Mouse (Mus musculus): Measurements from ENCODE around the gene Eif2b3. TPM values are rescaled to one million over a fixed set of nuclear protein-coding genes. Genes with fewer than 3 reads are reported as not detected.

Eif2b3 gene
- total and polyA plus RNA-seq, 3 experiments: 49.9 to 96.2 (median 84.9) TPM

DNA sequence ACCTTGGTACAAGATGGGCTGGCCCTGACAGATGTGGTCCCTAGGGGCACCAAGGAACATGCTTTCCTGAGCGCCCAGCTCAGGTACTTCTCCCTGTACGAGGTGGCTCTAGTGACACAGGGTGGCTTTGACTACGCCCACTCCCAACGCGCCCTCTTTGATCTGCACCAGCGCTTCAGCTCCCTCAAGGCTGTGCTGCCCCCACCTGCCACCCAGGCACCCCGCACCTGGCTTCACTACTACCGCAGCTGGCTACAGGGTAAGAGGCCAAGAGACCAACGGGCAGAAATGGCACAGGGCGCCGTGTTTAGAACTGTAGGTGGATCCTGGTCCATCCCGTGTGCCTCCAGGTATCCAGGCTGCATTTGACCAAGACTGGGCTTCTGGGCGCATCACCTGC is 91.0 kb downstream of the Eif2b3 start:
- DNase-seq (ENCODE audit: extremely low read depth): no peak
- Histone ChIP-seq H3K4me3 (replicated peaks in 1 of 3; ENCODE audit: low read depth in 2 of 3, low read length in 2 of 3, poor library complexity in 1 of 3) (no peak overlapping the region), H3K79me2 (replicated peaks; ENCODE audit: control insufficient read depth, extremely low read depth, insufficient read depth, poor library complexity, severe bottlenecking) (no peaks in the 10 kb centered on the region), H3K27me3 (replicated peaks) (no peaks in the 10 kb centered on the region), H3K9me3 (replicated peaks; ENCODE audit: low read length) (no peaks in the 10 kb centered on the region), H3K4me1 (ENCODE audit: control insufficient read depth in 1 of 2, insufficient read depth in 2 of 2) (peaks cover 0 to 11% of the 10 kb centered on the region in 2 experiments; a peak in 2 of 4 replicates), H3K9ac (ENCODE audit: insufficient read depth, low read depth) (no peak overlapping the region), H3K4me2 (ENCODE audit: insufficient read depth, low read depth, poor library complexity, severe bottlenecking) (no peak overlapping the region), H3K27ac (ENCODE audit: insufficient read depth, low read depth) (no peak overlapping the region), H3K36me3 (replicated peaks in 1 of 2; ENCODE audit: control insufficient read depth in 1 of 2, insufficient read depth in 1 of 2, low read length in 1 of 2) (peaks cover 0 to 7% of the 10 kb centered on the region in 2 experiments)
- in situ Hi-C loops (cut with MboI; ENCODE audit: low pct_ligation_motif_present, low pct_unique_long_range_greater_than_20kb, low sequenced_read_pairs): no loop called here
- dilution Hi-C loops (cut with MboI; ENCODE audit: extremely low pct_ligation_motif_present, extremely low pct_unique_long_range_greater_than_20kb, low sequenced_read_pairs): no loop called here
- TF ChIP-seq ELF1 (IDR thresholded peaks at IDR 0.05; ENCODE audit: low read depth, low read length) (no peak), CHD2 (IDR thresholded peaks at IDR 0.05; ENCODE audit: low read length) (no peak), MAFK (IDR thresholded peaks at IDR 0.05; ENCODE audit: insufficient replicate concordance, low read length) (no peak), CHD1 (IDR thresholded peaks at IDR 0.05; ENCODE audit: low read depth, low read length) (no peak), ZMIZ1 (IDR thresholded peaks at IDR 0.05; ENCODE audit: low read depth, low read length) (no peak), MEF2A (IDR thresholded peaks at IDR 0.05; ENCODE audit: borderline replicate concordance, low read depth, low read length) (no peak), NELFE (IDR thresholded peaks at IDR 0.05; ENCODE audit: low read depth, low read length) (no peak), MAZ (IDR thresholded peaks at IDR 0.05; ENCODE audit: low read depth, low read length) (no peak), SIN3A (IDR thresholded peaks at IDR 0.05; ENCODE audit: low read length) (no peak), SMC3 (IDR thresholded peaks at IDR 0.05; ENCODE audit: low read depth, low read length) (no peak), CTCF (conservative IDR thresholded peaks at IDR 0.05 in 1 of 2, IDR thresholded peaks at IDR 0.05 in 1 of 2; ENCODE audit: low read depth in 2 of 2, low read length in 2 of 2) (no peak), IRF4 (IDR thresholded peaks at IDR 0.05; ENCODE audit: low read depth, low read length) (no peak), BHLHE40 (IDR thresholded peaks at IDR 0.05; ENCODE audit: low read depth, low read length) (no peak), NRF1 (IDR thresholded peaks at IDR 0.05; ENCODE audit: low read depth, low read length) (no peak), ETS1 (conservative IDR thresholded peaks at IDR 0.05; ENCODE audit: low read depth, low read length) (no peak), JUN (IDR thresholded peaks at IDR 0.05; ENCODE audit: insufficient read depth, low read depth, low read length) (no peak), GABPA (IDR thresholded peaks at IDR 0.05; ENCODE audit: insufficient replicate concordance, low read depth, low read length) (no peak), ZKSCAN1 (IDR thresholded peaks at IDR 0.05; ENCODE audit: borderline replicate concordance, low read depth, low read length) (no peak)

GRCm38 (mm10) chr4:117110985-117111384 is 91.8 kb downstream of the Eif2b3 start:
- TF ChIP-seq BHLHE40 (IDR thresholded peaks at IDR 0.05; ENCODE audit: low read depth, low read length) (no peak), NELFE (IDR thresholded peaks at IDR 0.05; ENCODE audit: low read depth, low read length) (no peak), MEF2A (IDR thresholded peaks at IDR 0.05; ENCODE audit: borderline replicate concordance, low read depth, low read length) (no peak), HCFC1 (IDR thresholded peaks at IDR 0.05; ENCODE audit: low read depth, low read length) (no peak), CHD1 (IDR thresholded peaks at IDR 0.05; ENCODE audit: low read depth, low read length) (no peak), MAX (IDR thresholded peaks at IDR 0.05; ENCODE audit: low read length) (no peak), TCF12 (IDR thresholded peaks at IDR 0.05; ENCODE audit: low read depth, low read length) (no peak), POLR2AphosphoS2 (IDR thresholded peaks at IDR 0.05; ENCODE audit: low read depth, low read length) (no peak), MAFK (IDR thresholded peaks at IDR 0.05; ENCODE audit: insufficient replicate concordance, low read length) (no peak), ZMIZ1 (IDR thresholded peaks at IDR 0.05; ENCODE audit: low read depth, low read length) (no peak), MYC (IDR thresholded peaks at IDR 0.05; ENCODE audit: low read depth, low read length) (no peak), JUN (IDR thresholded peaks at IDR 0.05; ENCODE audit: insufficient read depth, low read depth, low read length) (no peak), ELF1 (IDR thresholded peaks at IDR 0.05; ENCODE audit: low read depth, low read length) (no peak), ZC3H11A (IDR thresholded peaks at IDR 0.05; ENCODE audit: low read depth, low read length) (no peak)
- Histone ChIP-seq H3K27ac (ENCODE audit: insufficient read depth, low read depth) (no peak overlapping the region), H3K27me3 (replicated peaks) (no peaks in the 10 kb centered on the region), H3K9me3 (replicated peaks; ENCODE audit: low read length) (no peaks in the 10 kb centered on the region), H3K9ac (ENCODE audit: insufficient read depth, low read depth) (no peak overlapping the region), H3K4me1 (ENCODE audit: control insufficient read depth in 1 of 2, insufficient read depth in 2 of 2) (peaks cover 0 to 11% of the 10 kb centered on the region in 2 experiments; a peak in 2 of 4 replicates), H3K4me2 (ENCODE audit: insufficient read depth, low read depth, poor library complexity, severe bottlenecking) (no peak overlapping the region), H3K4me3 (replicated peaks in 1 of 3; ENCODE audit: low read depth in 2 of 3, low read length in 2 of 3, poor library complexity in 1 of 3) (no peak overlapping the region), H3K79me2 (replicated peaks; ENCODE audit: control insufficient read depth, extremely low read depth, insufficient read depth, poor library complexity, severe bottlenecking) (no peaks in the 10 kb centered on the region), H3K36me3 (replicated peaks in 1 of 2; ENCODE audit: control insufficient read depth in 1 of 2, insufficient read depth in 1 of 2, low read length in 1 of 2) (peaks cover 0 to 7% of the 10 kb centered on the region in 2 experiments)
- no peak for DNase-seq (ENCODE audit: extremely low read depth)
- in situ Hi-C loops (cut with MboI; ENCODE audit: low pct_ligation_motif_present, low pct_unique_long_range_greater_than_20kb, low sequenced_read_pairs) (no loop called here), dilution Hi-C loops (cut with MboI; ENCODE audit: extremely low pct_ligation_motif_present, extremely low pct_unique_long_range_greater_than_20kb, low sequenced_read_pairs) (no loop called here)
